In the genomic region with DNA sequence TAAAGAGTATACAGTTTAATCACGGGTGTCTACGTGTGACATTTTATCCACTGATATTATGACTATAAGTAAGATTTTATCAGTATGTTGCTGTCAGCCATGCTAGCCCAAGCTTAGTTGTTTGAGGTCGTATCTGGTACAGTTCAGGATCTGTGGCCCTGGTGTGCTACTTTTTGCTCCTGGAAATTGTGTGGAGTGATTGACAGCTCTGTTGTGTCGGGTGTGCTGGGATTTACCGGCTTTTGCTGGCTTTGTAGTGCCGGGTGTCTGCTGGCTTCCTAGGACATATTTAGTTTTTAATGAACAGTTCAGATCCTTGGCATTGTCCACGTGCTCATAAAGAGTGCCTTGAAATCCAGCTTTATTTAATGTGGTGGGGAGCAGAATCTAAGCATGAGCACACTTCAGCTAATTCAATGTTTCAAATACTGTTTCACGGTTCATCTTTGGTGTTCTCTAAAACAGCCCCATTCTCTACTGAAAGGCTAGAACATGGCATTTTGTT, we compare ENCODE assay signal across 26 mouse cellular contexts. TPM values are rescaled to one million over a fixed set of nuclear protein-coding genes. Genes with fewer than 3 reads are reported as not detected.
DNase-seq lines count a peak whose midpoint lies in the region; ATAC-seq and TF ChIP-seq lines count a peak whose summit lies in the region.
"Had no signal": no experiment of that assay in that cellular context is flagged by ENCODE, and none has a peak within 500 bp of the region (broad histone marks: within the 10 kb centered on the region; RNA-seq: fewer than 3 reads in every experiment).

No protein-coding gene starts in this region.

- H3K9me3 ChIP-seq in midbrain, embryonic 11.5 days (ENCODE audit: control insufficient read depth, low read length): no peaks in the 10 kb centered on the region
- no peaks in the 10 kb centered on the region for H3K9me3 ChIP-seq in midbrain, embryonic 16.5 days (replicated peaks; ENCODE audit: control insufficient read depth, low read length, poor library complexity, severe bottlenecking)
- H3K9me3 ChIP-seq in midbrain, embryonic 12.5 days: no peaks in the 10 kb centered on the region
- H3K9me3 ChIP-seq in midbrain, embryonic 14.5 days (ENCODE audit: control insufficient read depth, low read length): no peaks in the 10 kb centered on the region
- H3K9me3 ChIP-seq: embryonic facial prominence, embryonic 10.5 days; embryonic facial prominence, embryonic 13.5 days; forebrain, embryonic 12.5 days; forebrain, embryonic 15.5 days; heart, embryonic 10.5 days; heart, embryonic 13.5 days had no signal

- peak; percentile 82 for ATAC-seq in midbrain, embryonic 11.5 days (ENCODE audit: low FRiP score)
- no peak for ATAC-seq in midbrain, embryonic 16.5 days
- peak; percentile 87 for ATAC-seq in midbrain, embryonic 12.5 days (ENCODE audit: low FRiP score, low read depth)
- peak; percentile 63; the same call in 1 of the 2 replicates for ATAC-seq in midbrain, embryonic 14.5 days (ENCODE audit: low FRiP score, low TSS enrichment)
- ATAC-seq: CD4-positive, CD25-positive, alpha-beta regulatory T cell, adult 4 months; forebrain, embryonic 15.5 days; hindbrain, postnatal 0 days had no signal

- H3K4me2 ChIP-seq in midbrain, embryonic 11.5 days: no peak overlapping the region
- no peak overlapping the region for H3K4me2 ChIP-seq in midbrain, embryonic 16.5 days (ENCODE audit: low read length)
- H3K4me2 ChIP-seq in midbrain, embryonic 12.5 days (replicated peaks): no peak overlapping the region
- no peak overlapping the region for H3K4me2 ChIP-seq in midbrain, embryonic 14.5 days (ENCODE audit: low read length)
- H3K4me2 ChIP-seq: embryonic facial prominence, embryonic 13.5 days; forebrain, embryonic 12.5 days; forebrain, embryonic 15.5 days; heart, embryonic 13.5 days; hindbrain, embryonic 14.5 days had no signal

- no peaks in the 10 kb centered on the region for H3K36me3 ChIP-seq in midbrain, embryonic 11.5 days (ENCODE audit: control insufficient read depth, insufficient read depth, low read length)
- H3K36me3 ChIP-seq in midbrain, embryonic 16.5 days (ENCODE audit: control insufficient read depth, insufficient read depth, low read length): no peaks in the 10 kb centered on the region
- H3K36me3 ChIP-seq in midbrain, embryonic 12.5 days: no peaks in the 10 kb centered on the region
- H3K36me3 ChIP-seq in midbrain, embryonic 14.5 days (ENCODE audit: control insufficient read depth, insufficient read depth, low read length): no peaks in the 10 kb centered on the region
- H3K36me3 ChIP-seq in thymus, adult 2 months (ENCODE audit: control insufficient read depth, insufficient read depth, low read length): no peaks in the 10 kb centered on the region
- H3K36me3 ChIP-seq: embryonic facial prominence, embryonic 10.5 days; embryonic facial prominence, embryonic 13.5 days; forebrain, embryonic 12.5 days; forebrain, embryonic 15.5 days had no signal

- no peaks in the 10 kb centered on the region for H3K4me1 ChIP-seq in midbrain, embryonic 11.5 days (ENCODE audit: control insufficient read depth, insufficient read depth, low read length)
- H3K4me1 ChIP-seq in midbrain, embryonic 16.5 days (ENCODE audit: control insufficient read depth, insufficient read depth, low read length): no peaks in the 10 kb centered on the region
- H3K4me1 ChIP-seq in midbrain, embryonic 12.5 days: 0 out of 2 replicates have a peak, but pooled peaks cover 5% of the 10 kb centered on the region
- no peaks in the 10 kb centered on the region for H3K4me1 ChIP-seq in midbrain, embryonic 14.5 days (ENCODE audit: control insufficient read depth, insufficient read depth, low read length)
- H3K4me1 ChIP-seq in thymus, adult 2 months (replicated peaks; ENCODE audit: control insufficient read depth, insufficient read depth, low read length): no peaks in the 10 kb centered on the region
- H3K4me1 ChIP-seq: embryonic facial prominence, embryonic 10.5 days had no signal

- no peak for TF ChIP-seq POLR2A in thymus, adult 2 months (IDR thresholded peaks at IDR 0.05; ENCODE audit: control insufficient read depth, extremely low read depth, insufficient read depth, low read length, poor library complexity)

- H3K27me3 ChIP-seq in midbrain, embryonic 11.5 days (ENCODE audit: control insufficient read depth, insufficient read depth, low read length): no peaks in the 10 kb centered on the region
- no peaks in the 10 kb centered on the region for H3K27me3 ChIP-seq in midbrain, embryonic 16.5 days (ENCODE audit: control insufficient read depth, insufficient read depth, low read depth, low read length)
- H3K27me3 ChIP-seq in midbrain, embryonic 12.5 days: peaks cover 17% of the 10 kb centered on the region
- H3K27me3 ChIP-seq in midbrain, embryonic 14.5 days (ENCODE audit: control insufficient read depth, insufficient read depth, low read length): no peaks in the 10 kb centered on the region; the same call in 1 of the 2 replicates
- H3K27me3 ChIP-seq in thymus, adult 2 months (ENCODE audit: control insufficient read depth, insufficient read depth, low read length): no peaks in the 10 kb centered on the region
- H3K27me3 ChIP-seq: embryonic facial prominence, embryonic 13.5 days; forebrain, embryonic 12.5 days; forebrain, embryonic 15.5 days; heart, embryonic 13.5 days had no signal

- peak; percentile 90 for DNase-seq in midbrain, embryonic 11.5 days (ENCODE audit: low spot score, missing footprints)
- peak; percentile 50 for DNase-seq in midbrain, embryonic 14.5 days
- no peak for DNase-seq in heart, adult 11 months
- no peak for DNase-seq in thymus, adult 2 months
- DNase-seq: adrenal gland, adult 2 months; adrenal gland, postnatal 14 days; cerebellum, adult 18-20 months; cerebellum, adult 9-10 months; cerebellum, postnatal 14 days; gastrocnemius, postnatal 25 days; heart, adult 2 months; heart, postnatal 14 days; heart, postnatal 4 days had no signal

- TF ChIP-seq CTCF in thymus, adult 2 months (IDR thresholded peaks at IDR 0.05; ENCODE audit: borderline replicate concordance, control insufficient read depth, extremely low read depth, insufficient read depth, low read length, poor library complexity): no peak

- no peak overlapping the region for H3K27ac ChIP-seq in midbrain, embryonic 11.5 days (ENCODE audit: low read depth, low read length)
- no peak overlapping the region for H3K27ac ChIP-seq in midbrain, embryonic 16.5 days (ENCODE audit: low read length)
- no peak overlapping the region for H3K27ac ChIP-seq in midbrain, embryonic 12.5 days (replicated peaks)
- H3K27ac ChIP-seq in midbrain, embryonic 14.5 days (replicated peaks; ENCODE audit: low read depth, low read length): no peak overlapping the region
- no peak overlapping the region for H3K27ac ChIP-seq in thymus, adult 2 months (ENCODE audit: control insufficient read depth, insufficient read depth, low read length)
- H3K27ac ChIP-seq: embryonic facial prominence, embryonic 10.5 days; embryonic facial prominence, embryonic 13.5 days; forebrain, embryonic 12.5 days; forebrain, embryonic 15.5 days; heart, adult 2 months; heart, embryonic 10.5 days; heart, embryonic 13.5 days; hindbrain, embryonic 14.5 days; hindbrain, postnatal 0 days had no signal

- H3K4me3 ChIP-seq in midbrain, embryonic 11.5 days (ENCODE audit: low read depth, low read length): no peak overlapping the region
- H3K4me3 ChIP-seq in midbrain, embryonic 16.5 days (ENCODE audit: low read depth, low read length): no peak overlapping the region
- no peak overlapping the region for H3K4me3 ChIP-seq in midbrain, embryonic 12.5 days
- H3K4me3 ChIP-seq in midbrain, embryonic 14.5 days (replicated peaks; ENCODE audit: low read depth, low read length): no peak overlapping the region
- no peak overlapping the region for H3K4me3 ChIP-seq in thymus, adult 2 months (ENCODE audit: control insufficient read depth, insufficient read depth, low read length)
- H3K4me3 ChIP-seq: embryonic facial prominence, embryonic 10.5 days; embryonic facial prominence, embryonic 13.5 days; erythroblast, embryonic 14.5 days; forebrain, embryonic 12.5 days; forebrain, embryonic 15.5 days; heart, adult 2 months; heart, embryonic 10.5 days; heart, embryonic 13.5 days had no signal

- 43% methylated on average over 8 of the region's 8 CpGs for WGBS in midbrain, embryonic 11.5 days
- 24% methylated on average over 8 of the region's 8 CpGs for WGBS in midbrain, embryonic 16.5 days
- 27% methylated on average over 8 of the region's 8 CpGs for WGBS in midbrain, embryonic 12.5 days
- WGBS in midbrain, embryonic 14.5 days: 16% methylated on average over 8 of the region's 8 CpGs
- 96% methylated on average over 8 of the region's 8 CpGs for WGBS in thymus, adult 2 months

- no peak overlapping the region for H3K9ac ChIP-seq in midbrain, embryonic 11.5 days (ENCODE audit: low read length)
- no peak overlapping the region for H3K9ac ChIP-seq in midbrain, embryonic 16.5 days (ENCODE audit: low read depth, low read length)
- no peak overlapping the region for H3K9ac ChIP-seq in midbrain, embryonic 12.5 days (replicated peaks)
- H3K9ac ChIP-seq in midbrain, embryonic 14.5 days (replicated peaks; ENCODE audit: low read length): no peak overlapping the region
- H3K9ac ChIP-seq: embryonic facial prominence, embryonic 13.5 days; forebrain, embryonic 12.5 days; forebrain, embryonic 15.5 days; heart, embryonic 13.5 days; hindbrain, embryonic 14.5 days had no signal

RNA-seq across cellular contexts. Expression of a gene that starts 11.8 kb away (rescaled TPM):
- polyA plus RNA-seq in midbrain, embryonic 11.5 days (2014; fragmentation: Nextera tagmentation; extraction: Ambion mirVana): 4.7 and 5.0 TPM in 2 replicates
- polyA plus RNA-seq in midbrain, embryonic 16.5 days (2015; fragmentation: Nextera tagmentation; extraction: Ambion mirVana): 10.0 and 11.0 TPM in 2 replicates
- 3.8 and 4.7 TPM in 2 replicates for polyA plus RNA-seq in midbrain, embryonic 12.5 days (2016; fragmentation: Nextera tagmentation; extraction: Ambion mirVana)
- 7.9 and 8.4 TPM in 2 replicates for polyA plus RNA-seq in midbrain, embryonic 14.5 days (2014; fragmentation: Nextera tagmentation; extraction: Ambion mirVana)
- 1.7 and 1.8 TPM in 2 replicates for polyA plus RNA-seq in thymus, adult 2 months (2012; rRNA removed)
- polyA plus RNA-seq: erythroblast, embryonic 14.5 days had no signal

RNA-seq across cellular contexts. Expression of a gene that starts 12.0 kb away (rescaled TPM):
- polyA plus RNA-seq in midbrain, embryonic 11.5 days (2014; fragmentation: Nextera tagmentation; extraction: Ambion mirVana): 0.32 TPM in 1 of 2 replicates, not detected in the other
- polyA plus RNA-seq in midbrain, embryonic 16.5 days (2015; fragmentation: Nextera tagmentation; extraction: Ambion mirVana): 0.67 and 0.90 TPM in 2 replicates
- 0.29 TPM in 1 of 2 replicates, not detected in the other for polyA plus RNA-seq in midbrain, embryonic 12.5 days (2016; fragmentation: Nextera tagmentation; extraction: Ambion mirVana)
- 0.07 and 0.36 TPM in 2 replicates for polyA plus RNA-seq in midbrain, embryonic 14.5 days (2014; fragmentation: Nextera tagmentation; extraction: Ambion mirVana)
- polyA plus RNA-seq in thymus, adult 2 months (2012; rRNA removed): 0.05 TPM in 1 of 2 replicates, not detected in the other
- polyA plus RNA-seq: C2C12; embryonic facial prominence, embryonic 10.5 days; embryonic facial prominence, embryonic 13.5 days; erythroblast, embryonic 14.5 days had no signal

Comparison
In these comparisons a context has a peak if more than half of its experiments do, and no peak if none do; other contexts are left out.
1. DNase-seq: peak in midbrain, embryonic 11.5 days (single experiment) and midbrain, embryonic 14.5 days (single experiment); none in heart, adult 11 months (single experiment) and thymus, adult 2 months (single experiment).